Mouse (Mus musculus): ENCODE measurements around the gene Ssc4d.

Gene Ssc4d

GRCm38 (mm10) chr5:135940587-135940986, 33.7 kb downstream of the Ssc4d start:
- no peak for DNase-seq (ENCODE audit: low spot score in 2 of 2)

DNA sequence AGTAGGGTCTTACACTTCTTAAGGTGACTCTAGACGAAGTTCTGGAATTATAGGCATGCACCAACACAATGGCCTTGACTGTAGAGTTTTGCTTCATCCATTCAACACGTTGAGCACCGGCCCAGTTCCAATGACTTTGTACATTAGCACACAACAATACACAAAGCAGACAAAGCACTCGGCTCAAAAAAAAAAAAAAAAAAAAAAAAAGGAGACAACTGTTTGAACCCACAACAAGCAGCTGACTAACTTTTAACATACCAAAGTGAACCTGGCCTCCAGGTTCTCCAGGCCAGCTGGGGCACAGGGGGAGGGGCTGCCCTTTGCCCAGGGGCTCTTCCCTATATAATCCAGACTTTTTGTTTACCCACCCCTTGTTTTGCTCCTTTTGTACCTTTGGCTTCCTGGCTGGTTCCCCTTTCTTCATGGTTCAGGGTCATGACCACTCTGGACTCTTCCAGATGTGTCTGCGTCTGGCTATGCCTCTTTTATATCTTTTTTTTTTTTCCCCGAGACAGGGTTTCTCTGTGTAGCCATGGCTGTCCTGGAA, 38.6 kb downstream of the Ssc4d start:
- no peak for DNase-seq (ENCODE audit: low spot score in 2 of 2)

DNA sequence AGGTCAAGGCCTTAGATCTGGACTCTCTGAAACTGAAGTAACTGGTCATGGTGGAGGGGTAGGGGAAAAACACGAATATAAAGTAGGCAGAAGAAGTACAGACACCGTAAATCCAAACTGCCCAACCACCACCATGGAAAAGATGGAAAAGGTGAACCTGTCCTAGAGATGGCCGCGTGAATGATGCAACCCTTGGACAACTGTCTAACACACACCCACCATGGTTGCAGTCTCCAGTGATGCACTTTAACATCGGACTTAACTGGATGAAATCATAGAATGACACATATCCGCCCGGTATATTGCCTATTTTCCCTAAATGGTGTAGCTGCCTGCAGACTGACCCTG, 39.2 kb downstream of the Ssc4d start:
- DNase-seq (ENCODE audit: low spot score in 2 of 2) = no peak

GRCm38 (mm10) chr5:135934481-135935175, 39.7 kb downstream of the Ssc4d start, which contains the start of gene Ywhag:
TSS of gene Ywhag (minus strand) at chr5:135934616.
- peak; percentile 94 to 97 for DNase-seq (ENCODE audit: low spot score in 2 of 2)

GRCm38 (mm10) chr5:135933900-135934441, 40.4 kb downstream of the Ssc4d start:
- peak; percentile 80 to 85 for DNase-seq (ENCODE audit: low spot score in 2 of 2)

- no peak for DNase-seq (ENCODE audit: low spot score in 2 of 2)
Observed at GRCm38 (mm10) chr5:135933222-135933899, 41.0 kb downstream of the Ssc4d start.

DNA sequence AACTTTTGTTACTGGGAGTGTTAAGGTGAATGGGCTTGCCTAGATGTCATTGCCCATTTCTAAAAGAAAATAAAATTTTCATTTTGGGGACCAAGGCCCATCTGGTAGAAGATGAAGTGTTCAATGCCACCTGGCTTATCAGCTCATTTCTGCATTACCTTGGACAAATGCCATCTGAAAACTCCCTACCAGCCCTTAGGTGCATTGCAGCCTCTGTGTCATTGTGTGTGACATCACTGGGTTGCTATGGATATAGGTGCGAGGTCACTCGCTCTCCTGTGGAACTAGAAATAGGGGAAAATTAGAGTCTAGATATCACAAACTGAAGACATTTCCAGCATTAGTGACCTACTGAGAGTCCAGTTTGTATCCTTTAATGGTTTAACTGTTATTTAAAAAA, 42.0 kb downstream of the Ssc4d start:
- no peak for DNase-seq (ENCODE audit: low spot score in 2 of 2)

DNA sequence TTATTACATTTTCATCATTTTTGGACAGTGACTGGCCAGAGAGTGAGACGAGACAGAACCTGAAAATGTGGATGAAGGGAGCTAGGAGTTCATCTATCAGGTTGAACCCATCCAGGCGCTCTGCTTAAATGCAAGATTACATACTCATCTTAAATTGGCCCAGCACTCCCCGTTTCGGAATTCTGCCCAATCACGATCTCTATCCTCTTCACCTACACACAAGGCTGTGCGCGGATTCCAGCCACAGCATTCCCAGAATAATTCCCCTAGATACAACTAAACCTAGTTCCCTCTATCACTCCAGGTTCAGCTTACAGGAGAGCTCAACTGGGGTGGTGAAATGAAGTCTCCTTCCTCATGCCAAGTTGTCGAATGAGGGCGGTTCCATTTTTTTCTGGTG, 42.8 kb downstream of the Ssc4d start:
- DNase-seq (ENCODE audit: low spot score in 2 of 2) = no peak

DNA sequence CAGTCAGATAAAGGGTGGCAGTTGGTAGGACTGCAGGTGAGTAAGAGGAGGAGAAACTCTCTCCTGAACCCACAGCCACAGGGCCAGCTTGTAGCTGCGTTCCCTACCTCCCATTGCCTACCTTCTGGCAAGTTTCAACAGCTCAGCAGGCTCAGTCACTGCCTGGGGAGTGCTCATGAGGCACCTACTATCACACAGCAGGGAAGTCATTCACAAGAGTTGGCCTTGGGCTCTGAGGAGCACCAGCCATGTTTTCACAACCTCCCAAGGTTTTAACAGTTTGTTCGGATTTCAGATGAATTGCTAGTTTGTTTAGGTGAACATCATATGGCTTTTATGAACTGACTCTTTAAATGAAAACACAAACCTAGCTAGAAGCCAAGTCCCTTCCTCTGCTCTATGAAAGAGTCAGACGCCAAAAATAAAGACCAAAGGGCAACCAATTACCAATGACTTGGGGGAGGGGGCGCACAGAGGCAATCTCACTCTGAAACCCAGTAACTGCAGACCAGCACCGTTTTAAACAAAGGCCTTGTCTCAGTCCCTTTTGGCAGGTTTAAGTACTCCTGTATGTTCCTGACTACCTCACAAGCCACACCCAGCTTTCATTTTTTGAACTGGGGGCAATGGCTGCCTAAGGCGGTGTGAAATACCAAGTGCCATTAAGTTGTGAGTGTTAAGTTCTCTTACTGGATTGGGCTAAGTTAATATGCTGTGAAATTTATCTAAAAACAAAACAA, 44.5 kb downstream of the Ssc4d start:
- DNase-seq (ENCODE audit: low spot score in 2 of 2) = no peak

DNA sequence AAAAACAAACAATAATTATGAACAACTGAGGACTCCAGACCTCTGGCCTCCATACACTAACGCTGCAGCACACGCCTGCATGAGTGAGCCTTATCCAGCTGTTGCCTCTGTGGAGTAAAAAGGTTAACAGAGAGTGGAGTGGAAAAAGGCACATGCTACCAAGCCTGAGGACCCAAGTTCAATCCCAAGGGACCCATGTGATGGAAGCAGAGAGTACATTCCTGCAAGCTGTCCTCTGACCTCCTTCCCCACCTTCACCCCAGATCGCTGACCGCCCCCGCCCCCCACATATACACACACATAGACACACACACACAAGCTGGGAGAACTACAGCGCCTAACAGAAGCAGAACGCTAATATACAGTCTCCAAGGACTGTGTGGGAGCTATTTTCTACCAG, 50.4 kb downstream of the Ssc4d start:
- DNase-seq (ENCODE audit: low spot score in 2 of 2) = no peak

- no peak for DNase-seq (ENCODE audit: low spot score in 2 of 2)
Observed at GRCm38 (mm10) chr5:135919902-135920301, 54.4 kb downstream of the Ssc4d start.

DNA sequence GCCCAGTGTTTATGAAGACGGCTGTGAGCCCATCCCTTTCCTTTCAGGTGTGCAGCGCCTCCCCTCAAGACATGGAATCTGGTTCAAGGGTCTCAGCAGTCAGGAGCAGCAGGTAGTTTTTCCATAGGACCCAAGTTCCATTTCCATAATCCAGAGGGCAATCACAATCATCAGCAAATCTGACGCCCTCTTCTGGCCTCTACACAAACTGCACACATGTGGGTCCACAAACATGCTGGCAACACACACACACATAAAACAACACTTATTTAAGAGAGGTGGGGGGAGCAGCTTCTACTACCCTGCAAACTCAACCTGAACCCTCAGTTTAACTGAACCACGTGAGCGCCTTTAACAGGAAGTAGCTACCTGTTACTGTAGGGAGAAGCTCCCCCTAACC, 55.7 kb downstream of the Ssc4d start:
- DNase-seq (ENCODE audit: low spot score in 2 of 2) = no peak

DNA sequence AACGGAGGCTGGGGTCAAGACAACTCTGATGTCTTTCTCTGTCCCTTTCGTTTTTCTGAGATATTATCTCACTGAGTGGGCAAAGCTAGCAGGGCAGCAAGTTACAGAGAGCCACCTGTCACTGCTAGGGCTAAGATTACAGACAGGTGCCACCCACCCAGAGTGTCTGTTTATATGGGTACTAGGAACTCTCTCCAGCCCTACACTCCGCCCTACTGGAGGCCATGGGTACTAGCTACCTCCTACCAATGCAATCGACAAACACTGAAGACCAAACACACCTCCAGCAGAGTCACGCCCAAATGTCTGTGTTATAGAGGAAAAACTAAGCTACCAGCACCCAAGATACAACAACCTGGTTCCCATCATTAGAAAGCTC, 56.3 kb downstream of the Ssc4d start:
- no peak for DNase-seq (ENCODE audit: low spot score in 2 of 2)

DNA sequence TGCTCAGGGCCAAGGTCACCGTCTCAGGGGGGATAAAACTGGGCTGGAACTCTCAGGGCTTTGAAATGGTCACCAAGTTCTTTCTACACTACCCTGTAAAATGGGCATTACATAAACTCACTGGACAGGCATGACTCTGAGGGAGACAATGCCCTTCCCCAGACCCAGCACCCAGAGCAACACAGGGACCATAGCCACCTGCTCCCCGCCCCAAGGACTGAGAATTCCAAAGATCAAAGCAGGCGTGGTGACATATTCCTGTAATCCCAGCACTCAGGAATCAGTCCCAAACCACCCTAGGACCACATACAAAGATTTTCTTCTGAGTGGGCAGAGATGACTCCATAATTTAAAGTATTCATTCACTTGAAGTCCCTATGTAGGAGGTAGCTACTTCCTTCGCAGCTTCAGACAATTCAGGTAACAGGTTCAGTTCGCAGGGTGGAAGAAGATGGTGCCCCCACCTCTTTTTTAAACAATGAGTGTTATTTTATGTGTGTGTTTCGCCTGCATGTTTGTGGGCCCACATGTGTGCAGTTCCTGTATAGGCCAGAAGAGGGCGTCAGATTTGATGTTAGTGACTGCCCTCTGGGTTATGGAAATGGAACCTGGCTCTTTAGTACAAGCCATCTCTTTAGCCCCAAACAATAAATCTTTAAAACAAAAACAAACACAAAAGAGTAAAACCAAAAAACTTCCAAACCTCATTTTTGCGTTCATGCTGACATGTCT, 56.8 kb downstream of the Ssc4d start:
- DNase-seq (ENCODE audit: low spot score in 2 of 2) = no peak

DNA sequence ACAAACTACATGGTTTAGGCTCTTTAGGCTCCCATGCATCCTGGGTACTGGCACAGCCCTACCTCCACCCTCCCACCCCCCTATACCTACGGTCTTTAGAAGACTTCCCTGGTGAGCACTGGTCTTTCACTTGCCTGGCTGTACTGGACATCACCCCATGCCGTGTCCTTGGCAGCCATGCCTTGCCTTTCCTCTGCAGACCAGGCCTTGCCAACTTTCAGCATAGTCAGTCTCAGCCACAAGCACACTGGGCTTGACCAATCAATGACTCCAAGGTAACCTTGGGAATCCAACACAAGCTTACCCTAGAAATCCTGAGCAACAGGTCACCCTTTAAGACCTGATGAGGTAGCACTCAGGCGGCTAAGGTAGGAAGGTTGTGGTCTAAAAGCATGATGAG, 57.7 kb downstream of the Ssc4d start:
- no peak for DNase-seq (ENCODE audit: low spot score in 2 of 2)

DNA sequence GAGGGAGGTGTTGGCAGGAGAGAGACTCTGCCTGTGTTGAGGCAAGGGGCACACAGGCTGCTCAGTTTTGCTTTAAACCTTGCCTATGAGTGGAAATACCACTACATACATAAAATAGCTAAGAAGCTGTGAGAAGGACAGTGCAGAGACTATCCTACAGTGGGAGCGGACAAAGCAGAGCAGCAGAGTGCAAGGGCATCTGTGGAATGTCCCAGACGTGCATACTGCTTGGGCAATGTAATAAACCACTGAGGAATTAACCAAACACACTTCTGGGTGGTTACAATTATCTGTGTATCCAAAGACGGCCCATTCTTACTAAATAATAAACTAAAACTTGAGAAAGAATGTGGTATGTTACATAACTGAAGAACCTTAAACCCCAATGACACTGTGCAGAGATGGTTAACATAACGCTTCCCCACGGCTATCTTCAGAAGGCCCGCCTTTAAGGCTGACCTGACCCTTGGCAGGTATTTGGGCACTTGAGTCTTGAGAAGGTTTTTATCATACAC, 58.2 kb downstream of the Ssc4d start:
- DNase-seq (ENCODE audit: low spot score in 2 of 2) = no peak

- no peak for DNase-seq (ENCODE audit: low spot score in 2 of 2)
Observed at GRCm38 (mm10) chr5:135914156-135914555, 60.2 kb downstream of the Ssc4d start.

GRCm38 (mm10) chr5:135913201-135913600, 61.1 kb downstream of the Ssc4d start:
- no peak for DNase-seq (ENCODE audit: low spot score in 2 of 2)

- no peak for DNase-seq (ENCODE audit: low spot score in 2 of 2)
Observed at GRCm38 (mm10) chr5:135911633-135912220, 62.6 kb downstream of the Ssc4d start.

GRCm38 (mm10) chr5:135910813-135911212, 63.5 kb downstream of the Ssc4d start:
- no peak for DNase-seq (ENCODE audit: low spot score in 2 of 2)

Data from frontal cortex, postnatal 10 days (tissue).